Mouse (Mus musculus) right cerebral cortex, postnatal 25 days (tissue): Measurements from ENCODE around the gene Mtrf1l.
A peak's percentile ranks its signal among the peaks of the same experiment; 100 is the strongest.

Experiments
- DNase-seq: peaks from one replicate; pipeline ENCODE4 v3.0.0; 2022

The Mtrf1l gene

GRCm38 (mm10) chr10:5823740-5824491 is at the start of gene Mtrf1l:
Gene Mtrf1l, minus strand, starts transcription at chr10:5823910.
- peak; percentile 94 for DNase-seq

GRCm38 (mm10) chr10:5871081-5871480 is 47.4 kb upstream of the Mtrf1l start:
- no peak for DNase-seq

- peak; percentile 20 for DNase-seq
Observed at GRCm38 (mm10) chr10:5867981-5868552, 44.4 kb upstream of the Mtrf1l start.

GRCm38 (mm10) chr10:5865996-5866395 is 42.3 kb upstream of the Mtrf1l start:
- DNase-seq = no peak

- no peak for DNase-seq
Observed at GRCm38 (mm10) chr10:5862669-5863068, 39.0 kb upstream of the Mtrf1l start.

GRCm38 (mm10) chr10:5860849-5861248 is 37.1 kb upstream of the Mtrf1l start:
- DNase-seq = no peak

- DNase-seq = no peak
Observed at GRCm38 (mm10) chr10:5859729-5860128, 36.0 kb upstream of the Mtrf1l start.

- no peak for DNase-seq
Observed at GRCm38 (mm10) chr10:5857996-5858549, 34.4 kb upstream of the Mtrf1l start.

- peak; percentile 22 for DNase-seq
Observed at GRCm38 (mm10) chr10:5853290-5853868, 29.7 kb upstream of the Mtrf1l start.

- no peak for DNase-seq
Observed at GRCm38 (mm10) chr10:5846939-5847338, 23.2 kb upstream of the Mtrf1l start.

GRCm38 (mm10) chr10:5841369-5841768 is 17.7 kb upstream of the Mtrf1l start:
- DNase-seq = no peak

- DNase-seq = no peak
Observed at GRCm38 (mm10) chr10:5826336-5827025, 2.8 kb upstream of the Mtrf1l start.

GRCm38 (mm10) chr10:5824779-5825178 is 1.1 kb upstream of the Mtrf1l start:
- peak; percentile 14 for DNase-seq

- no peak for DNase-seq
Observed at GRCm38 (mm10) chr10:5823291-5823739, 395 bp downstream of the Mtrf1l start.

GRCm38 (mm10) chr10:5818772-5819171 is 4.9 kb downstream of the Mtrf1l start:
- DNase-seq = no peak

GRCm38 (mm10) chr10:5815968-5816367 is 7.7 kb downstream of the Mtrf1l start:
- no peak for DNase-seq

GRCm38 (mm10) chr10:5813724-5814123 is 10.0 kb downstream of the Mtrf1l start:
- no peak for DNase-seq

GRCm38 (mm10) chr10:5807683-5808082 is 16.0 kb downstream of the Mtrf1l start:
- no peak for DNase-seq

- DNase-seq = no peak
Observed at GRCm38 (mm10) chr10:5806996-5807395, 16.7 kb downstream of the Mtrf1l start.

- DNase-seq = no peak
Observed at GRCm38 (mm10) chr10:5806416-5806815, 17.3 kb downstream of the Mtrf1l start.

GRCm38 (mm10) chr10:5805731-5806307 is 17.9 kb downstream of the Mtrf1l start:
- peak; percentile 96 for DNase-seq

- peak; percentile 99 for DNase-seq
Observed at GRCm38 (mm10) chr10:5805243-5805730, 18.4 kb downstream of the Mtrf1l start, which contains the start of gene Fbxo5. Gene Fbxo5, minus strand, starts transcription at chr10:5805600.
